14 mouse cellular contexts compared by ENCODE assay signal in the genomic region with DNA sequence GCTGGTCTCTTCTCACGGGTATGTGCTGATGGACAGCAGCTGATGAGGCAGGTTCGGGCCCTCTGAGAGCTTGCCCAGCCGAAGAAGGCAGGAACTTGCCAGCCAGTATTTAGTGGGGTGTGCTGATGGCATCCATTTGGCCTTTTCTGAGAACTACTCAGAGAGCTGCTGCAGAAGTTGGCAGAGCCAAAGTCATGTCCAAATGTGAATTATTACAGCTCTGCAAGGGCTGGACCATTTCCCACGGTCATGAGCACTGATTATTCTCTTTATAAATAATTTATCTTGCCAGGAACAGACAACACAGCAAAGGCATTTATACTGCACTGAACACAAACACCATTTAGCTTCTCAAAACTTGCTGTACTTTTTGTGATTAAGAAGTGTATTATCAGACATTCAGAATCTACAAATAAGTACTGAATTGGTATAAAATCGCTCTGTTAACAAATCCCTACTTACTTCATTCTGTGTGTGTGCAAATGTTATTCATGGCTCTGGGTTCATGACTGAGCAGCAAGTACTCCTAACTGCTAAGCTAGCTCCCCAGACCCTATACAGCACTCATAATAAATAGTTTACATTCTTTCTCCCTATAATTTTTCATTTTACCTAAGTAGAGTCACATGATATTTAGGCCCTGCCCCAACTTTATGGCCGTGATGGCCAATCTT. TPM values are rescaled to one million over a fixed set of nuclear protein-coding genes. Genes with fewer than 3 reads are reported as not detected.
DNase-seq lines count a peak whose midpoint lies in the region; ATAC-seq and TF ChIP-seq lines count a peak whose summit lies in the region.
"Had no signal": no experiment of that assay in that cellular context is flagged by ENCODE, and none has a peak within 500 bp of the region (broad histone marks: within the 10 kb centered on the region; RNA-seq: fewer than 3 reads in every experiment).

No protein-coding gene starts in this region.

- DNase-seq in kidney, adult 9 months: peak; percentile 8
- no peak for DNase-seq in kidney, postnatal 25 days
- peak; percentile 83 for DNase-seq in NIH3T3 (ENCODE audit: low read depth)
- DNase-seq in adrenal gland, adult 2 months: peak; percentile 87
- peak; percentile 13 for DNase-seq in lung, postnatal 0 days (ENCODE audit: low spot score)
- DNase-seq in left cerebral cortex, postnatal 10 days (ENCODE audit: extremely low spot score in 1 of 2, low spot score in 2 of 2): no peak
- DNase-seq: layer of hippocampus, adult 9-11 months had no signal

- H3K4me1 ChIP-seq in lung, postnatal 0 days (ENCODE audit: insufficient read depth, low read depth, low read length): no peaks in the 10 kb centered on the region
- no peaks in the 10 kb centered on the region for H3K4me1 ChIP-seq in forebrain, embryonic 16.5 days (replicated peaks; ENCODE audit: control insufficient read depth, insufficient read depth, low read length)
- H3K4me1 ChIP-seq: limb, embryonic 10.5 days had no signal

- ATAC-seq in lung, postnatal 0 days: peak; percentile 23; the same call in 1 of the 2 replicates
- ATAC-seq in forebrain, embryonic 16.5 days: no peak
- ATAC-seq: midbrain, embryonic 16.5 days had no signal

- no peak for TF ChIP-seq CTCF in lung, postnatal 0 days (IDR thresholded peaks at IDR 0.05)

- H3K27ac ChIP-seq in lung, postnatal 0 days (ENCODE audit: low read length): no peak overlapping the region
- H3K27ac ChIP-seq in forebrain, embryonic 16.5 days (ENCODE audit: low read length): no peak overlapping the region
- H3K27ac ChIP-seq: limb, embryonic 10.5 days had no signal

- no peak overlapping the region for H3K4me3 ChIP-seq in lung, postnatal 0 days (ENCODE audit: low read depth, low read length)
- H3K4me3 ChIP-seq in forebrain, embryonic 16.5 days (replicated peaks; ENCODE audit: low read length): no peak overlapping the region
- H3K4me3 ChIP-seq: erythroblast, embryonic 14.5 days; limb, embryonic 10.5 days had no signal

- no peaks in the 10 kb centered on the region for H3K9me3 ChIP-seq in lung, postnatal 0 days (ENCODE audit: low read length)
- no peaks in the 10 kb centered on the region for H3K9me3 ChIP-seq in forebrain, embryonic 16.5 days (ENCODE audit: control insufficient read depth, low read length)
- H3K9me3 ChIP-seq: limb, embryonic 10.5 days had no signal

- H3K4me2 ChIP-seq in lung, postnatal 0 days (replicated peaks; ENCODE audit: low read depth, low read length): no peak overlapping the region
- H3K4me2 ChIP-seq in forebrain, embryonic 16.5 days (ENCODE audit: low read length): no peak overlapping the region

- H3K27me3 ChIP-seq in lung, postnatal 0 days (replicated peaks; ENCODE audit: insufficient read depth, low read length): no peaks in the 10 kb centered on the region
- no peaks in the 10 kb centered on the region for H3K27me3 ChIP-seq in forebrain, embryonic 16.5 days (replicated peaks; ENCODE audit: control insufficient read depth, insufficient read depth, low read length)
- H3K27me3 ChIP-seq: CH12.LX had no signal

- H3K36me3 ChIP-seq in lung, postnatal 0 days (ENCODE audit: insufficient read depth, low read length): no peaks in the 10 kb centered on the region
- no peaks in the 10 kb centered on the region for H3K36me3 ChIP-seq in forebrain, embryonic 16.5 days (ENCODE audit: control insufficient read depth, insufficient read depth)
- H3K36me3 ChIP-seq: limb, embryonic 10.5 days had no signal

- 57% methylated on average over 6 of the region's 6 CpGs for WGBS in lung, postnatal 0 days
- 74% methylated on average over 6 of the region's 6 CpGs for WGBS in forebrain, embryonic 16.5 days

- TF ChIP-seq EP300 in lung, postnatal 0 days (IDR thresholded peaks at IDR 0.05): no peak

- no peak overlapping the region for H3K9ac ChIP-seq in lung, postnatal 0 days (replicated peaks; ENCODE audit: low read depth)
- H3K9ac ChIP-seq in forebrain, embryonic 16.5 days (replicated peaks; ENCODE audit: low read depth, low read length): no peak overlapping the region

- intact Hi-C loops in left cerebral cortex, postnatal 10 days (cut with DNase I): no loop called here

RNA-seq across cellular contexts. Expression of a gene that starts 1.7 kb away (rescaled TPM):
- total RNA-seq in adrenal gland, adult 2 months (2021): under 1 TPM; 0.07 to 0.12 TPM
- polyA plus RNA-seq in adrenal gland, adult 2 months (2012; rRNA removed): 0.16 and 0.28 TPM in 2 replicates
- polyA plus RNA-seq in lung, postnatal 0 days (2015; fragmentation: Nextera tagmentation; extraction: Ambion mirVana): 0.18 and 0.23 TPM in 2 replicates
- under 1 TPM in 1 of 2 experiments, not detected in 1; 0.26 TPM for total RNA-seq in left cerebral cortex, postnatal 10 days (2021)
- 0.12 and 0.34 TPM in 2 replicates for polyA plus RNA-seq in forebrain, embryonic 16.5 days (2015; fragmentation: Nextera tagmentation; extraction: Ambion mirVana)
- total RNA-seq: CH12.LX; common myeloid progenitor, adult 5-6 weeks had no signal
- polyA plus RNA-seq: erythroblast, embryonic 14.5 days; limb, embryonic 10.5 days; spleen, adult 2 months had no signal

RNA-seq across cellular contexts. Expression of a gene that starts 19.4 kb away (rescaled TPM):
- total RNA-seq in adrenal gland, adult 2 months (2021): 10 to 100 TPM in 1 of 2 experiments, 1 to 10 TPM in 1; 7.5 to 13.4 TPM
- 4.7 and 5.6 TPM in 2 replicates for polyA plus RNA-seq in adrenal gland, adult 2 months (2012; rRNA removed)
- polyA plus RNA-seq in lung, postnatal 0 days (2015; fragmentation: Nextera tagmentation; extraction: Ambion mirVana): 10.0 and 11.6 TPM in 2 replicates
- total RNA-seq in left cerebral cortex, postnatal 10 days (2021): 10 to 100 TPM; 85.0 to 90.5 TPM
- polyA plus RNA-seq in forebrain, embryonic 16.5 days (2015; fragmentation: Nextera tagmentation; extraction: Ambion mirVana): 33.5 and 35.9 TPM in 2 replicates

RNA-seq across cellular contexts. Expression of a gene that starts 54.5 kb away (rescaled TPM):
- 10 to 100 TPM; 15.1 to 19.0 TPM for total RNA-seq in adrenal gland, adult 2 months (2021)
- 15.9 and 16.7 TPM in 2 replicates for polyA plus RNA-seq in adrenal gland, adult 2 months (2012; rRNA removed)
- 5.5 and 6.7 TPM in 2 replicates for polyA plus RNA-seq in lung, postnatal 0 days (2015; fragmentation: Nextera tagmentation; extraction: Ambion mirVana)
- 10 to 100 TPM; 21.8 to 24.8 TPM for total RNA-seq in left cerebral cortex, postnatal 10 days (2021)
- polyA plus RNA-seq in forebrain, embryonic 16.5 days (2015; fragmentation: Nextera tagmentation; extraction: Ambion mirVana): 18.6 and 19.1 TPM in 2 replicates

Comparison
In these comparisons a context has a peak if more than half of its experiments do, and no peak if none do; other contexts are left out.
1. DNase-seq: peak in kidney, adult 9 months (single experiment), NIH3T3 (single experiment), adrenal gland, adult 2 months (single experiment) and lung, postnatal 0 days (single experiment); none in kidney, postnatal 25 days (0 of 2) and left cerebral cortex, postnatal 10 days (0 of 2).